Mouse (Mus musculus) liver, embryonic 14.5 days (tissue): Measurements from ENCODE around the gene Baz2b. TPM values are rescaled to one million over a fixed set of nuclear protein-coding genes. Genes with fewer than 3 reads are reported as not detected.

Experiments used
- ATAC-seq: fragments of 200-750 bp; cut with Nextera tagmentation; 2 replicates; pipeline ENCODE4 v1.8.0; 2017; ENCODE audit warnings: moderate number of reproducible peaks, mild to moderate bottlenecking, moderate library complexity; ENCODE audit not compliant: insufficient read depth
- DNase-seq, 3 experiments: peaks; one replicate each; pipeline ENCODE4 v3.0.0-alpha.2; 2012 to 2013; ENCODE audit warnings: low read depth in 3 of 3, low spot score in 3 of 3
- H3K27ac ChIP-seq: fragments of 300-500 bp; sonication (generic); 2 replicates; pipeline ENCODE4 v1.5.1; 2014; ENCODE audit warnings: moderate library complexity, mild to moderate bottlenecking, control low read depth, inconsistent platforms
- H3K27me3 ChIP-seq: fragments of 300-500 bp; sonication (generic); 2 replicates; pipeline ENCODE4 v1.6.1; 2014; ENCODE audit warnings: mild to moderate bottlenecking, low read length, moderate library complexity; ENCODE audit not compliant: control insufficient read depth, insufficient read depth
- H3K36me3 ChIP-seq: fragments of 300-500 bp; sonication (generic); replicated peaks from 2 replicates; pipeline ENCODE4 v1.6.1; 2014; ENCODE audit warnings: low read depth; ENCODE audit not compliant: control insufficient read depth, insufficient read depth
- H3K4me1 ChIP-seq, 2 experiments: fragments of 200-500 bp in 1 of 2; fragments of 300-500 bp in 1 of 2; sonication (generic) in 1 of 2; replicated peaks; 2 replicates each; pipeline ENCODE4 v1.6.1; 2012 to 2014; ENCODE audit warnings: antibody characterized with exemption in 1 of 2, inconsistent platforms in 1 of 2, low read length in 1 of 2; ENCODE audit not compliant: control insufficient read depth in 2 of 2, insufficient read depth in 2 of 2
- H3K4me2 ChIP-seq: fragments of 300-500 bp; sonication (generic); 2 replicates; pipeline ENCODE4 v1.6.1; 2014; ENCODE audit warnings: low read depth, mild to moderate bottlenecking, control low read depth, moderate library complexity
- H3K4me3 ChIP-seq, 2 experiments: fragments of 200-500 bp in 1 of 2; fragments of 300-500 bp in 1 of 2; sonication (generic) in 1 of 2; 2 replicates each; pipeline ENCODE4 v1.5.1; 2012 to 2014; ENCODE audit warnings: low read depth in 2 of 2, low read length in 2 of 2, mild to moderate bottlenecking in 2 of 2, control low read depth in 1 of 2, inconsistent platforms in 1 of 2, moderate library complexity in 1 of 2; ENCODE audit not compliant: insufficient read depth in 1 of 2
- H3K9ac ChIP-seq: fragments of 300-500 bp; sonication (generic); replicated peaks from 2 replicates; pipeline ENCODE4 v1.6.1; 2014; ENCODE audit warnings: mild to moderate bottlenecking, control low read depth, moderate library complexity
- H3K9me3 ChIP-seq: fragments of 300-500 bp; sonication (generic); 2 replicates; pipeline ENCODE4 v1.6.1; 2016; ENCODE audit warnings: low read length, mixed read lengths; ENCODE audit not compliant: control insufficient read depth
- CTCF ChIP-seq: IDR thresholded peaks from 2 replicates; pipeline ENCODE4 v1.5.1; 2016; ENCODE audit warnings: antibody characterized with exemption, low read depth, control low read depth
- EP300 ChIP-seq: IDR thresholded peaks from 2 replicates; pipeline ENCODE4 v1.6.1; 2016; ENCODE audit warnings: antibody characterized with exemption, low read depth
- WGBS: fragments of 180-500 bp; shearing (Covaris S2); extraction: QIAGEN DNeasy Blood & Tissue Kit; methylation state at CpG from one replicate; pipeline ENCODE4 v1.1.7; 2014; ENCODE audit not compliant: insufficient replicate concordance; 5-methylcytosine and 5-hydroxymethylcytosine counted together
- polyA plus RNA-seq, 2 experiments: library from polyadenylated mRNA; depleted of rRNA in 1 of 2; stranded (reverse) in 1 of 2; unstranded in 1 of 2; fragments of >200 nt; fragmentation: Nextera tagmentation in 1 of 2; extraction: Ambion mirVana in 1 of 2; gene quantifications; 2 replicates each; pipeline versions ENCODE4 v1.2.1 to v1.2.3; 2012 to 2014

The Baz2b gene
- polyA plus RNA-seq, 2 experiments: 9.1 to 11.0 TPM

GRCm38 (mm10) chr2:60122188-60122587 is 87.5 kb downstream of the Baz2b start:
- DNase-seq (no peak), ATAC-seq (no peak)
- no peaks in the 10 kb centered on the region for H3K27me3 ChIP-seq
- no peak overlapping the region for H3K27ac ChIP-seq
- TF ChIP-seq CTCF: no peak
- no peaks in the 10 kb centered on the region for H3K36me3 ChIP-seq
- no peak overlapping the region for H3K9ac ChIP-seq
- no peak overlapping the region for H3K4me2 ChIP-seq
- peaks cover 6 to 16% of the 10 kb centered on the region in 2 experiments for H3K4me1 ChIP-seq
- H3K4me3 ChIP-seq: no peak overlapping the region
- 64% methylated on average over 2 of the region's 2 CpGs for WGBS
- no peaks in the 10 kb centered on the region for H3K9me3 ChIP-seq

- ATAC-seq (no peak), DNase-seq (no peak)
- H3K4me2 ChIP-seq: no peak overlapping the region
- H3K4me3 ChIP-seq: no peak overlapping the region
- no peak overlapping the region for H3K27ac ChIP-seq
- H3K9ac ChIP-seq: no peak overlapping the region
- H3K9me3 ChIP-seq: no peaks in the 10 kb centered on the region
- no peak for TF ChIP-seq EP300
- TF ChIP-seq CTCF: no peak
- no peaks in the 10 kb centered on the region for H3K36me3 ChIP-seq
- peaks cover 6 to 13% of the 10 kb centered on the region in 2 experiments for H3K4me1 ChIP-seq
- no peaks in the 10 kb centered on the region for H3K27me3 ChIP-seq
- WGBS: 58% methylated on average over 2 of the region's 2 CpGs
Observed at GRCm38 (mm10) chr2:60120681-60121080, 89.0 kb downstream of the Baz2b start.

- DNase-seq: no peak
- no peak overlapping the region for H3K4me3 ChIP-seq
- no peak overlapping the region for H3K27ac ChIP-seq
- TF ChIP-seq EP300 (no peak), CTCF (no peak)
- H3K4me2 ChIP-seq: no peak overlapping the region
- H3K27me3 ChIP-seq: no peaks in the 10 kb centered on the region
- peaks cover 6 to 13% of the 10 kb centered on the region in 2 experiments for H3K4me1 ChIP-seq
- no peaks in the 10 kb centered on the region for H3K36me3 ChIP-seq
- 80% methylated on average over 10 of the region's 10 CpGs for WGBS
- no peak for ATAC-seq
- H3K9me3 ChIP-seq: no peaks in the 10 kb centered on the region
- no peak overlapping the region for H3K9ac ChIP-seq
Observed at GRCm38 (mm10) chr2:60118684-60119558, 90.7 kb downstream of the Baz2b start.

GRCm38 (mm10) chr2:60117867-60118266 is 91.8 kb downstream of the Baz2b start:
- Histone ChIP-seq H3K4me2 (no peak overlapping the region), H3K27me3 (no peaks in the 10 kb centered on the region), H3K4me3 (no peak overlapping the region), H3K36me3 (no peaks in the 10 kb centered on the region), H3K9me3 (no peaks in the 10 kb centered on the region), H3K4me1 (peaks cover 6 to 13% of the 10 kb centered on the region in 2 experiments), H3K27ac (no peak overlapping the region), H3K9ac (no peak overlapping the region)
- ATAC-seq (no peak), DNase-seq (no peak)
- no peak for TF ChIP-seq EP300
- no peak for TF ChIP-seq CTCF
- WGBS: 66% methylated on average over 9 of the region's 9 CpGs

GRCm38 (mm10) chr2:60115891-60116554 is 93.6 kb downstream of the Baz2b start:
- H3K27ac ChIP-seq: no peak overlapping the region
- 68% methylated on average over 12 of the region's 12 CpGs for WGBS
- no peaks in the 10 kb centered on the region for H3K9me3 ChIP-seq
- no peaks in the 10 kb centered on the region for H3K27me3 ChIP-seq
- DNase-seq (no peak), ATAC-seq (no peak)
- TF ChIP-seq CTCF (no peak), EP300 (no peak)
- no peak overlapping the region for H3K9ac ChIP-seq
- H3K4me3 ChIP-seq: no peak overlapping the region
- H3K36me3 ChIP-seq: no peaks in the 10 kb centered on the region
- peaks cover 0 to 8% of the 10 kb centered on the region in 2 experiments; a peak in 3 of 4 replicates for H3K4me1 ChIP-seq
- no peak overlapping the region for H3K4me2 ChIP-seq
